Mouse (Mus musculus): ENCODE data around the gene Rras2. TPM values are rescaled to one million over a fixed set of nuclear protein-coding genes. Genes with fewer than 3 reads are reported as not detected.

Rras2 gene
- polyA plus RNA-seq, 1 experiment from 2014 or later = 25.6 TPM

- no peaks in the 10 kb centered on the region for H3K27me3 ChIP-seq (ENCODE audit: control insufficient read depth, insufficient read depth, low read length)
- no peak overlapping the region for H3K27ac ChIP-seq (ENCODE audit: low read depth, low read length)
- H3K4me3 ChIP-seq (ENCODE audit: low read depth, low read length) = no peak overlapping the region
- H3K4me2 ChIP-seq (ENCODE audit: low read depth, low read length, severe bottlenecking) = no peak overlapping the region
- no peaks in the 10 kb centered on the region for H3K36me3 ChIP-seq (ENCODE audit: control insufficient read depth, insufficient read depth, low read length)
- WGBS = 69% methylated on average over 4 of the region's 4 CpGs
- ATAC-seq (replicated peaks; ENCODE audit: low FRiP score) (no peak), DNase-seq (ENCODE audit: low spot score) (no peak)
- H3K4me1 ChIP-seq (replicated peaks; ENCODE audit: control insufficient read depth, insufficient read depth, low read length) = no peaks in the 10 kb centered on the region
- H3K9ac ChIP-seq (ENCODE audit: low read length) = no peak overlapping the region
- no peaks in the 10 kb centered on the region for H3K9me3 ChIP-seq (ENCODE audit: control insufficient read depth, low read length)
These were observed 31.6 kb upstream of the Rras2 start for GRCm38 (mm10) chr7:114149135-114149534.

GRCm38 (mm10) chr7:114145841-114146240 is 28.3 kb upstream of the Rras2 start:
- H3K9me3 ChIP-seq (ENCODE audit: control insufficient read depth, low read length) = no peaks in the 10 kb centered on the region
- DNase-seq (ENCODE audit: low spot score) (no peak), ATAC-seq (replicated peaks; ENCODE audit: low FRiP score) (no peak)
- H3K36me3 ChIP-seq (ENCODE audit: control insufficient read depth, insufficient read depth, low read length) = no peaks in the 10 kb centered on the region
- WGBS = 86% methylated on average over 3 of the region's 3 CpGs
- H3K9ac ChIP-seq (ENCODE audit: low read length) = no peak overlapping the region
- no peaks in the 10 kb centered on the region for H3K27me3 ChIP-seq (ENCODE audit: control insufficient read depth, insufficient read depth, low read length)
- no peak overlapping the region for H3K4me2 ChIP-seq (ENCODE audit: low read depth, low read length, severe bottlenecking)
- H3K4me3 ChIP-seq (ENCODE audit: low read depth, low read length) = no peak overlapping the region
- H3K27ac ChIP-seq (ENCODE audit: low read depth, low read length) = no peak overlapping the region
- H3K4me1 ChIP-seq (replicated peaks; ENCODE audit: control insufficient read depth, insufficient read depth, low read length) = no peaks in the 10 kb centered on the region

GRCm38 (mm10) chr7:114142151-114142798 is 24.7 kb upstream of the Rras2 start:
- no peaks in the 10 kb centered on the region for H3K27me3 ChIP-seq (ENCODE audit: control insufficient read depth, insufficient read depth, low read length)
- 84% methylated on average over 10 of the region's 10 CpGs for WGBS
- H3K9ac ChIP-seq (ENCODE audit: low read length) = no peak overlapping the region
- no peak overlapping the region for H3K4me2 ChIP-seq (ENCODE audit: low read depth, low read length, severe bottlenecking)
- no peak overlapping the region for H3K27ac ChIP-seq (ENCODE audit: low read depth, low read length)
- DNase-seq (ENCODE audit: low spot score) (no peak), ATAC-seq (replicated peaks; ENCODE audit: low FRiP score) (no peak)
- no peaks in the 10 kb centered on the region for H3K9me3 ChIP-seq (ENCODE audit: control insufficient read depth, low read length)
- H3K4me1 ChIP-seq (replicated peaks; ENCODE audit: control insufficient read depth, insufficient read depth, low read length) = no peaks in the 10 kb centered on the region
- no peaks in the 10 kb centered on the region for H3K36me3 ChIP-seq (ENCODE audit: control insufficient read depth, insufficient read depth, low read length)
- H3K4me3 ChIP-seq (ENCODE audit: low read depth, low read length) = no peak overlapping the region

GRCm38 (mm10) chr7:114140026-114140425 is 22.4 kb upstream of the Rras2 start:
- Histone ChIP-seq H3K4me1 (replicated peaks; ENCODE audit: control insufficient read depth, insufficient read depth, low read length) (no peaks in the 10 kb centered on the region; the same call in 1 of the 2 replicates), H3K9me3 (ENCODE audit: control insufficient read depth, low read length) (no peaks in the 10 kb centered on the region), H3K4me2 (ENCODE audit: low read depth, low read length, severe bottlenecking) (no peak overlapping the region), H3K9ac (ENCODE audit: low read length) (no peak overlapping the region), H3K27me3 (ENCODE audit: control insufficient read depth, insufficient read depth, low read length) (no peaks in the 10 kb centered on the region), H3K36me3 (ENCODE audit: control insufficient read depth, insufficient read depth, low read length) (no peaks in the 10 kb centered on the region), H3K4me3 (ENCODE audit: low read depth, low read length) (no peak overlapping the region), H3K27ac (ENCODE audit: low read depth, low read length) (no peak overlapping the region)
- DNase-seq (ENCODE audit: low spot score) (no peak), ATAC-seq (replicated peaks; ENCODE audit: low FRiP score) (no peak)
- WGBS = 86% methylated on average over 7 of the region's 7 CpGs

- Histone ChIP-seq H3K4me2 (ENCODE audit: low read depth, low read length, severe bottlenecking) (no peak overlapping the region), H3K4me1 (replicated peaks; ENCODE audit: control insufficient read depth, insufficient read depth, low read length) (no peaks in the 10 kb centered on the region; the same call in 1 of the 2 replicates), H3K9ac (ENCODE audit: low read length) (no peak overlapping the region), H3K9me3 (ENCODE audit: control insufficient read depth, low read length) (no peaks in the 10 kb centered on the region), H3K27ac (ENCODE audit: low read depth, low read length) (no peak overlapping the region), H3K4me3 (ENCODE audit: low read depth, low read length) (no peak overlapping the region), H3K36me3 (ENCODE audit: control insufficient read depth, insufficient read depth, low read length) (no peaks in the 10 kb centered on the region), H3K27me3 (ENCODE audit: control insufficient read depth, insufficient read depth, low read length) (no peaks in the 10 kb centered on the region)
- no peak for ATAC-seq (replicated peaks; ENCODE audit: low FRiP score)
- no peak for DNase-seq (ENCODE audit: low spot score)
- WGBS = 93% methylated on average over 3 of the region's 3 CpGs
These were observed 21.8 kb upstream of the Rras2 start for GRCm38 (mm10) chr7:114139400-114139799.

- Histone ChIP-seq H3K4me1 (replicated peaks; ENCODE audit: control insufficient read depth, insufficient read depth, low read length) (no peaks in the 10 kb centered on the region; the same call in 1 of the 2 replicates), H3K9me3 (ENCODE audit: control insufficient read depth, low read length) (no peaks in the 10 kb centered on the region), H3K27me3 (ENCODE audit: control insufficient read depth, insufficient read depth, low read length) (no peaks in the 10 kb centered on the region), H3K27ac (ENCODE audit: low read depth, low read length) (no peak overlapping the region), H3K4me3 (ENCODE audit: low read depth, low read length) (no peak overlapping the region), H3K9ac (ENCODE audit: low read length) (no peak overlapping the region), H3K4me2 (ENCODE audit: low read depth, low read length, severe bottlenecking) (no peak overlapping the region), H3K36me3 (ENCODE audit: control insufficient read depth, insufficient read depth, low read length) (no peaks in the 10 kb centered on the region)
- WGBS = 91% methylated on average over 2 of the region's 2 CpGs
- ATAC-seq (replicated peaks; ENCODE audit: low FRiP score) (no peak), DNase-seq (ENCODE audit: low spot score) (no peak)
These were observed 20.7 kb upstream of the Rras2 start for GRCm38 (mm10) chr7:114138261-114138660.

- DNase-seq (ENCODE audit: low spot score) (no peak), ATAC-seq (replicated peaks; ENCODE audit: low FRiP score) (no peak)
- Histone ChIP-seq H3K4me3 (ENCODE audit: low read depth, low read length) (no peak overlapping the region), H3K4me2 (ENCODE audit: low read depth, low read length, severe bottlenecking) (no peak overlapping the region), H3K9ac (ENCODE audit: low read length) (no peak overlapping the region), H3K27ac (ENCODE audit: low read depth, low read length) (no peak overlapping the region), H3K9me3 (ENCODE audit: control insufficient read depth, low read length) (no peaks in the 10 kb centered on the region), H3K4me1 (replicated peaks; ENCODE audit: control insufficient read depth, insufficient read depth, low read length) (no peaks in the 10 kb centered on the region; the same call in 1 of the 2 replicates), H3K27me3 (ENCODE audit: control insufficient read depth, insufficient read depth, low read length) (no peaks in the 10 kb centered on the region), H3K36me3 (ENCODE audit: control insufficient read depth, insufficient read depth, low read length) (no peaks in the 10 kb centered on the region)
- whole genome bisulfite sequencing = 20% methylated on average over 6 of the region's 6 CpGs
These were observed 17.6 kb upstream of the Rras2 start for GRCm38 (mm10) chr7:114135166-114135565.

GRCm38 (mm10) chr7:114133957-114134356 is 16.4 kb upstream of the Rras2 start:
- Histone ChIP-seq H3K4me2 (ENCODE audit: low read depth, low read length, severe bottlenecking) (no peak overlapping the region), H3K27ac (ENCODE audit: low read depth, low read length) (no peak overlapping the region), H3K9me3 (ENCODE audit: control insufficient read depth, low read length) (no peaks in the 10 kb centered on the region; the same call in 1 of the 2 replicates), H3K27me3 (ENCODE audit: control insufficient read depth, insufficient read depth, low read length) (no peaks in the 10 kb centered on the region), H3K9ac (ENCODE audit: low read length) (no peak overlapping the region), H3K4me3 (ENCODE audit: low read depth, low read length) (no peak overlapping the region), H3K36me3 (ENCODE audit: control insufficient read depth, insufficient read depth, low read length) (no peaks in the 10 kb centered on the region), H3K4me1 (replicated peaks; ENCODE audit: control insufficient read depth, insufficient read depth, low read length) (no peaks in the 10 kb centered on the region; the same call in 1 of the 2 replicates)
- 21% methylated on average over 5 of the region's 5 CpGs for WGBS
- no peak for DNase-seq (ENCODE audit: low spot score)
- no peak for ATAC-seq (replicated peaks; ENCODE audit: low FRiP score)

- DNase-seq (ENCODE audit: low spot score) = no peak
- Histone ChIP-seq H3K4me3 (ENCODE audit: low read depth, low read length) (no peak overlapping the region), H3K4me1 (replicated peaks; ENCODE audit: control insufficient read depth, insufficient read depth, low read length) (no peaks in the 10 kb centered on the region; the same call in 1 of the 2 replicates), H3K27me3 (ENCODE audit: control insufficient read depth, insufficient read depth, low read length) (no peaks in the 10 kb centered on the region), H3K36me3 (ENCODE audit: control insufficient read depth, insufficient read depth, low read length) (no peaks in the 10 kb centered on the region), H3K4me2 (ENCODE audit: low read depth, low read length, severe bottlenecking) (no peak overlapping the region), H3K9ac (ENCODE audit: low read length) (no peak overlapping the region), H3K9me3 (ENCODE audit: control insufficient read depth, low read length) (no peaks in the 10 kb centered on the region; the same call in 1 of the 2 replicates), H3K27ac (ENCODE audit: low read depth, low read length) (no peak overlapping the region)
- WGBS = 60% methylated on average over 8 of the region's 8 CpGs
- no peak for ATAC-seq (replicated peaks; ENCODE audit: low FRiP score)
These were observed 14.7 kb upstream of the Rras2 start for GRCm38 (mm10) chr7:114132316-114132715.

All from forebrain, embryonic 11.5 days (tissue).